16 mouse cellular contexts compared by ENCODE assay signal in genomic region chr1:73513822-73514221, GRCm38 (mm10).
DNase-seq lines count a peak whose midpoint lies in the region; ATAC-seq and TF ChIP-seq lines count a peak whose summit lies in the region.
"Had no signal": no experiment of that assay in that cellular context is flagged by ENCODE, and none has a peak within 500 bp of the region (broad histone marks: within the 10 kb centered on the region; RNA-seq: fewer than 3 reads in every experiment).

No protein-coding gene starts in this region.

- H3K9me3 ChIP-seq in lung, embryonic 15.5 days, result no peaks in the 10 kb centered on the region
- H3K9me3 ChIP-seq: embryonic facial prominence, embryonic 12.5 days; forebrain, embryonic 12.5 days; heart, embryonic 13.5 days; liver, embryonic 13.5 days had no signal

- H3K4me1 ChIP-seq in heart, adult 2 months (ENCODE audit: control insufficient read depth, insufficient read depth, low read length), result no peaks in the 10 kb centered on the region; the same call in 1 of the 2 replicates
- H3K4me1 ChIP-seq in lung, embryonic 15.5 days, result peaks cover 5% of the 10 kb centered on the region; the same call in 1 of the 2 replicates
- H3K4me1 ChIP-seq: embryonic facial prominence, embryonic 12.5 days; forebrain, embryonic 12.5 days; heart, embryonic 13.5 days; liver, embryonic 13.5 days had no signal

- no peak overlapping the region for H3K9ac ChIP-seq in heart, adult 2 months (ENCODE audit: low read depth, low read length)
- no peak overlapping the region for H3K9ac ChIP-seq in lung, embryonic 15.5 days
- H3K9ac ChIP-seq: embryonic facial prominence, embryonic 12.5 days; forebrain, embryonic 12.5 days; heart, embryonic 13.5 days; liver, embryonic 13.5 days had no signal

- no peak for TF ChIP-seq POLR2A in heart, adult 2 months (IDR thresholded peaks at IDR 0.05; ENCODE audit: insufficient read depth, low read depth, low read length)

- peak; percentile 85 for DNase-seq in heart, adult 11 months
- DNase-seq in heart, adult 2 months, result no peak
- DNase-seq in lung, postnatal 10 days, result no peak
- DNase-seq in kidney, postnatal 10 days, result peak; percentile 37
- peak; percentile 29 for DNase-seq in retina, embryonic 14.5 days (ENCODE audit: low spot score)
- no peak for DNase-seq in left cerebral cortex, postnatal 10 days (ENCODE audit: extremely low spot score in 1 of 2, low spot score in 2 of 2)
- DNase-seq: cerebellum, postnatal 25 days; heart, postnatal 4 days; liver, embryonic 13.5 days; right cerebral cortex, postnatal 25 days had no signal

- no peaks in the 10 kb centered on the region for H3K27me3 ChIP-seq in heart, adult 2 months (ENCODE audit: control insufficient read depth, insufficient read depth, low read length)
- H3K27me3 ChIP-seq in lung, embryonic 15.5 days, result no peaks in the 10 kb centered on the region
- H3K27me3 ChIP-seq: embryonic facial prominence, embryonic 12.5 days; forebrain, embryonic 12.5 days; heart, embryonic 13.5 days; liver, embryonic 13.5 days had no signal

- no peak overlapping the region for H3K27ac ChIP-seq in heart, adult 2 months
- peak overlapping the region; percentile 35; the same call in 1 of the 2 replicates for H3K27ac ChIP-seq in lung, embryonic 15.5 days
- H3K27ac ChIP-seq: embryonic facial prominence, embryonic 12.5 days; forebrain, embryonic 12.5 days; heart, embryonic 13.5 days; left cerebral cortex, adult 2 months; liver, embryonic 13.5 days had no signal

- H3K4me3 ChIP-seq in heart, adult 2 months, result no peak overlapping the region
- H3K4me3 ChIP-seq in lung, embryonic 15.5 days, result no peak overlapping the region
- H3K4me3 ChIP-seq: embryonic facial prominence, embryonic 12.5 days; forebrain, embryonic 12.5 days; heart, embryonic 13.5 days; left cerebral cortex, adult 2 months; liver, embryonic 13.5 days had no signal

- H3K79me2 ChIP-seq in heart, adult 2 months (replicated peaks; ENCODE audit: control insufficient read depth, insufficient read depth, low read length), result no peaks in the 10 kb centered on the region

- H3K4me2 ChIP-seq in lung, embryonic 15.5 days, result no peak overlapping the region
- H3K4me2 ChIP-seq: embryonic facial prominence, embryonic 12.5 days; forebrain, embryonic 12.5 days; heart, embryonic 13.5 days; liver, embryonic 13.5 days; midbrain, embryonic 11.5 days had no signal

- WGBS in heart, adult 2 months, result 53% methylated on average over 5 of the region's 5 CpGs
- 32% methylated on average over 5 of the region's 5 CpGs for WGBS in lung, embryonic 15.5 days

- TF ChIP-seq EP300 in heart, adult 2 months (IDR thresholded peaks at IDR 0.05; ENCODE audit: insufficient read depth, low read depth, low read length), result no peak

- ATAC-seq in lung, embryonic 15.5 days (ENCODE audit: borderline replicate concordance, extremely low read depth, low FRiP score, low TSS enrichment), result no peak

- no peaks in the 10 kb centered on the region for H3K36me3 ChIP-seq in heart, adult 2 months (ENCODE audit: control insufficient read depth, insufficient read depth, low read length)
- no peaks in the 10 kb centered on the region for H3K36me3 ChIP-seq in lung, embryonic 15.5 days
- H3K36me3 ChIP-seq: embryonic facial prominence, embryonic 12.5 days; forebrain, embryonic 12.5 days; heart, embryonic 13.5 days; liver, embryonic 13.5 days had no signal

- intact Hi-C loops in heart, adult 2 months (cut with DNase I), result loop anchor here (10.0 kb wide), 1 partner anchor 649 kb away; no protein-coding TSS in a partner anchor
- intact Hi-C loops in left cerebral cortex, postnatal 10 days (cut with DNase I), result no loop called here

- TF ChIP-seq CTCF in heart, adult 2 months (IDR thresholded peaks at IDR 0.05), result no peak

Comparison
In these comparisons a context has a peak if more than half of its experiments do, and no peak if none do; other contexts are left out.
1. DNase-seq: peak in heart, adult 11 months (single experiment), kidney, postnatal 10 days (single experiment) and retina, embryonic 14.5 days (single experiment); none in heart, adult 2 months (0 of 2), lung, postnatal 10 days (single experiment) and left cerebral cortex, postnatal 10 days (0 of 2).